Mouse (Mus musculus) thymus, postnatal 4 days (tissue): Measurements from ENCODE around the gene Adamts16.

ENCODE experiments used
- DNase-seq: peaks from one replicate; pipeline ENCODE4 v3.0.0; 2021

The Adamts16 gene

GRCm38 (mm10) chr13:70746294-70747008 is 95.2 kb downstream of the Adamts16 start:
- no peak for DNase-seq

GRCm38 (mm10) chr13:70744416-70745038 is 97.1 kb downstream of the Adamts16 start:
- DNase-seq: no peak

- no peak for DNase-seq
Measured at GRCm38 (mm10) chr13:70742693-70743092, 98.9 kb downstream of the Adamts16 start.

- DNase-seq: no peak
Measured at GRCm38 (mm10) chr13:70740281-70741240, 101.0 kb downstream of the Adamts16 start.

GRCm38 (mm10) chr13:70738781-70739180 is 102.8 kb downstream of the Adamts16 start:
- DNase-seq: no peak

GRCm38 (mm10) chr13:70736409-70736808 is 105.2 kb downstream of the Adamts16 start:
- no peak for DNase-seq

GRCm38 (mm10) chr13:70734640-70735039 is 107.0 kb downstream of the Adamts16 start:
- DNase-seq: no peak

- no peak for DNase-seq
Measured at GRCm38 (mm10) chr13:70733911-70734310, 107.7 kb downstream of the Adamts16 start.

GRCm38 (mm10) chr13:70733206-70733605 is 108.4 kb downstream of the Adamts16 start:
- DNase-seq: no peak

GRCm38 (mm10) chr13:70732781-70733180 is 108.8 kb downstream of the Adamts16 start:
- DNase-seq: no peak

- no peak for DNase-seq
Measured at GRCm38 (mm10) chr13:70731349-70731748, 110.3 kb downstream of the Adamts16 start.

- DNase-seq: no peak
Measured at GRCm38 (mm10) chr13:70729996-70730395, 111.6 kb downstream of the Adamts16 start.

GRCm38 (mm10) chr13:70726249-70726648 is 115.4 kb downstream of the Adamts16 start:
- no peak for DNase-seq

GRCm38 (mm10) chr13:70724635-70725034 is 117.0 kb downstream of the Adamts16 start:
- no peak for DNase-seq

- DNase-seq: no peak
Measured at GRCm38 (mm10) chr13:70724108-70724622, 117.4 kb downstream of the Adamts16 start.

- no peak for DNase-seq
Measured at GRCm38 (mm10) chr13:70719994-70720393, 121.6 kb downstream of the Adamts16 start.

- DNase-seq: no peak
Measured at GRCm38 (mm10) chr13:70718814-70719213, 122.8 kb downstream of the Adamts16 start.

- no peak for DNase-seq
Measured at GRCm38 (mm10) chr13:70716022-70716421, 125.6 kb downstream of the Adamts16 start.

- no peak for DNase-seq
Measured at GRCm38 (mm10) chr13:70714081-70714775, 127.4 kb downstream of the Adamts16 start.

GRCm38 (mm10) chr13:70713331-70713730 is 128.3 kb downstream of the Adamts16 start:
- no peak for DNase-seq

- DNase-seq: no peak
Measured at GRCm38 (mm10) chr13:70707158-70707854, 134.3 kb downstream of the Adamts16 start.

- DNase-seq: no peak
Measured at GRCm38 (mm10) chr13:70702904-70703303, 138.7 kb downstream of the Adamts16 start.
